Mouse (Mus musculus): ENCODE results near the gene Fam227b. TPM values are rescaled to one million over a fixed set of nuclear protein-coding genes. Genes with fewer than 3 reads are reported as not detected.

Gene Fam227b
- polyA plus RNA-seq, 1 experiment from 2014 or later: not detected

- H3K27me3 ChIP-seq (ENCODE audit: control insufficient read depth, insufficient read depth, low read length): no peaks in the 10 kb centered on the region
- DNase-seq (ENCODE audit: low spot score) (no peak), ATAC-seq (ENCODE audit: insufficient number of reproducible peaks, low FRiP score, low TSS enrichment, low read depth) (no peak)
- no peaks in the 10 kb centered on the region for H3K9me3 ChIP-seq (ENCODE audit: control insufficient read depth, low read length)
- no peak overlapping the region for H3K27ac ChIP-seq (replicated peaks; ENCODE audit: low read depth, low read length)
- no peak overlapping the region for H3K4me2 ChIP-seq (ENCODE audit: low read depth, severe bottlenecking)
- H3K4me3 ChIP-seq (ENCODE audit: low read depth, low read length): no peak overlapping the region
- H3K36me3 ChIP-seq (ENCODE audit: control insufficient read depth, insufficient read depth, low read length): no peaks in the 10 kb centered on the region
- 78% methylated on average over 5 of the region's 5 CpGs for WGBS
- no peak overlapping the region for H3K9ac ChIP-seq (ENCODE audit: low read length)
- no peaks in the 10 kb centered on the region for H3K4me1 ChIP-seq (ENCODE audit: control insufficient read depth, insufficient read depth, low read length)
Measured at GRCm38 (mm10) chr2:126002291-126002690, 149.5 kb downstream of the Fam227b start.

DNA sequence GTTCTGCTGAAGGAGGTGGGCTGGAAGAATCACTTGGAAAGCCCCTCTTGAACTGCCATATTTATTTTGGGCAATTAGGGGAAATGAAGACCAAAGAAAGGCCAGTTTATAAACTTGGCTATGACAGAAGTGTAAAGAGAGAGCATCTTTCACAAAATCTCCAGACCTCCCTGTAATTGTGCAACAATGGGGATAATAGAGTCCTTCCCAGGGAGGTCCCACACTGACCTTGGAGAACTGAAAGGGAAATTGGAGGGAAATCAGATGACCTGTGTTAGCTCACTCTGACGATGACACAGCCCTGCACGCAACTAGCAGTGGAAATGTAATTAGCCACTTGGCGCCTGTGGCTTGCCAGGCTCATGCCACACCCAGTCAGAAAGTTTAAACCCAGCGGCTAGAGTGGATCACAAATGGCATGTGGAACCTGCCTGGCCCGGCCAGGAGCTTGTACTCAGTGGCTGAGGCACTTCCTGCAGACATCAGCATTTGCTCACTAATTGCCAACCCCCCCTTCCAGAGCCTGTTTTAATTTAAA lies 175.9 kb downstream of the Fam227b start:
- 31% methylated on average over 5 of the region's 5 CpGs for WGBS
- Histone ChIP-seq H3K9me3 (ENCODE audit: control insufficient read depth, low read length) (no peaks in the 10 kb centered on the region), H3K9ac (ENCODE audit: low read length) (no peak overlapping the region), H3K27me3 (ENCODE audit: control insufficient read depth, insufficient read depth, low read length) (no peaks in the 10 kb centered on the region), H3K4me1 (ENCODE audit: control insufficient read depth, insufficient read depth, low read length) (0 out of 2 replicates have a peak, but pooled peaks cover 5% of the 10 kb centered on the region), H3K27ac (replicated peaks; ENCODE audit: low read depth, low read length) (no peak overlapping the region), H3K4me3 (ENCODE audit: low read depth, low read length) (no peak overlapping the region), H3K4me2 (ENCODE audit: low read depth, severe bottlenecking) (no peak overlapping the region), H3K36me3 (ENCODE audit: control insufficient read depth, insufficient read depth, low read length) (peaks cover 2% of the 10 kb centered on the region; the same call in 1 of the 2 replicates)
- ATAC-seq (ENCODE audit: insufficient number of reproducible peaks, low FRiP score, low TSS enrichment, low read depth) (0 out of 2 replicates have a peak, but pooled peaks have one; percentile 31), DNase-seq (ENCODE audit: low spot score) (peak; percentile 26)

DNA sequence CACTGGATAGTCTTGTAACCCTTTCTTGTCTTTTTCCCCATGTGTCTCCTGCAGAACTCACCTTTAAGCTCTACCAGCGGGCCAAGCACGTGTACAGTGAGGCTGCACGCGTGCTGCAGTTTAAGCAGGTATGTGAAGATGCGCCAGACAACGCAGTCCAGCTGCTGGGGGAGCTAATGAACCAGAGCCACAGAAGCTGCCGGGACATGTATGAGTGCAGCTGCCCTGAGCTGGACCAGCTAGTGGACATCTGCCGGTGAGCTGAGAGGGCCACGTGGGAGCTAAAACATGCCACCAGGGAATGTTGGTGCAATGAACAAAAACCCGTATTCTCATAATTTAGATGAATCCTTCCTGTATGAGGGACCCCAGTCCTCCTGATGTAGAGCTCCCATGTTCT lies 176.6 kb downstream of the Fam227b start:
- no peaks in the 10 kb centered on the region for H3K27me3 ChIP-seq (ENCODE audit: control insufficient read depth, insufficient read depth, low read length)
- no peak overlapping the region for H3K9ac ChIP-seq (ENCODE audit: low read length)
- no peak overlapping the region for H3K4me3 ChIP-seq (ENCODE audit: low read depth, low read length)
- H3K4me2 ChIP-seq (ENCODE audit: low read depth, severe bottlenecking): no peak overlapping the region
- 0 out of 2 replicates have a peak, but pooled peaks cover 5% of the 10 kb centered on the region for H3K4me1 ChIP-seq (ENCODE audit: control insufficient read depth, insufficient read depth, low read length)
- no peaks in the 10 kb centered on the region for H3K9me3 ChIP-seq (ENCODE audit: control insufficient read depth, low read length)
- H3K27ac ChIP-seq (replicated peaks; ENCODE audit: low read depth, low read length): no peak overlapping the region
- H3K36me3 ChIP-seq (ENCODE audit: control insufficient read depth, insufficient read depth, low read length): peaks cover 2% of the 10 kb centered on the region; the same call in 1 of the 2 replicates
- peak; percentile 20 for DNase-seq (ENCODE audit: low spot score)
- 93% methylated on average over 10 of the region's 10 CpGs for WGBS
- ATAC-seq (ENCODE audit: insufficient number of reproducible peaks, low FRiP score, low TSS enrichment, low read depth): no peak

GRCm38 (mm10) chr2:125973207-125973606 lies 178.6 kb downstream of the Fam227b start:
- Histone ChIP-seq H3K9ac (ENCODE audit: low read length) (no peak overlapping the region), H3K4me2 (ENCODE audit: low read depth, severe bottlenecking) (no peak overlapping the region), H3K4me3 (ENCODE audit: low read depth, low read length) (no peak overlapping the region), H3K27ac (replicated peaks; ENCODE audit: low read depth, low read length) (no peak overlapping the region), H3K27me3 (ENCODE audit: control insufficient read depth, insufficient read depth, low read length) (no peaks in the 10 kb centered on the region), H3K9me3 (ENCODE audit: control insufficient read depth, low read length) (no peaks in the 10 kb centered on the region), H3K4me1 (ENCODE audit: control insufficient read depth, insufficient read depth, low read length) (0 out of 2 replicates have a peak, but pooled peaks cover 5% of the 10 kb centered on the region), H3K36me3 (ENCODE audit: control insufficient read depth, insufficient read depth, low read length) (no peaks in the 10 kb centered on the region)
- 42% methylated on average over 6 of the region's 6 CpGs for WGBS
- DNase-seq (ENCODE audit: low spot score) (peak; percentile 37), ATAC-seq (ENCODE audit: insufficient number of reproducible peaks, low FRiP score, low TSS enrichment, low read depth) (peak; percentile 47; the same call in 1 of the 2 replicates)

GRCm38 (mm10) chr2:125968811-125969210 lies 183.0 kb downstream of the Fam227b start:
- Histone ChIP-seq H3K36me3 (ENCODE audit: control insufficient read depth, insufficient read depth, low read length) (no peaks in the 10 kb centered on the region), H3K9me3 (ENCODE audit: control insufficient read depth, low read length) (no peaks in the 10 kb centered on the region), H3K9ac (ENCODE audit: low read length) (no peak overlapping the region), H3K4me1 (ENCODE audit: control insufficient read depth, insufficient read depth, low read length) (0 out of 2 replicates have a peak, but pooled peaks cover 3% of the 10 kb centered on the region), H3K4me3 (ENCODE audit: low read depth, low read length) (no peak overlapping the region), H3K27me3 (ENCODE audit: control insufficient read depth, insufficient read depth, low read length) (no peaks in the 10 kb centered on the region), H3K4me2 (ENCODE audit: low read depth, severe bottlenecking) (no peak overlapping the region), H3K27ac (replicated peaks; ENCODE audit: low read depth, low read length) (no peak overlapping the region)
- 80% methylated on average over 1 of the region's 1 CpGs for WGBS
- ATAC-seq (ENCODE audit: insufficient number of reproducible peaks, low FRiP score, low TSS enrichment, low read depth): no peak
- DNase-seq (ENCODE audit: low spot score): no peak

GRCm38 (mm10) chr2:125948195-125948594 lies 203.6 kb downstream of the Fam227b start:
- Histone ChIP-seq H3K27me3 (ENCODE audit: control insufficient read depth, insufficient read depth, low read length) (no peaks in the 10 kb centered on the region), H3K4me2 (ENCODE audit: low read depth, severe bottlenecking) (no peak overlapping the region), H3K4me1 (ENCODE audit: control insufficient read depth, insufficient read depth, low read length) (no peaks in the 10 kb centered on the region), H3K4me3 (ENCODE audit: low read depth, low read length) (no peak overlapping the region), H3K9ac (ENCODE audit: low read length) (no peak overlapping the region), H3K9me3 (ENCODE audit: control insufficient read depth, low read length) (no peaks in the 10 kb centered on the region), H3K36me3 (ENCODE audit: control insufficient read depth, insufficient read depth, low read length) (no peaks in the 10 kb centered on the region), H3K27ac (replicated peaks; ENCODE audit: low read depth, low read length) (no peak overlapping the region)
- no peak for ATAC-seq (ENCODE audit: insufficient number of reproducible peaks, low FRiP score, low TSS enrichment, low read depth)
- 95% methylated on average over 2 of the region's 2 CpGs for WGBS
- DNase-seq (ENCODE audit: low spot score): no peak

- WGBS: 76% methylated on average over 1 of the region's 1 CpGs
- no peak for ATAC-seq (ENCODE audit: insufficient number of reproducible peaks, low FRiP score, low TSS enrichment, low read depth)
- no peak overlapping the region for H3K4me2 ChIP-seq (ENCODE audit: low read depth, severe bottlenecking)
Measured at GRCm38 (mm10) chr2:125943301-125943700, 208.5 kb downstream of the Fam227b start.

DNA sequence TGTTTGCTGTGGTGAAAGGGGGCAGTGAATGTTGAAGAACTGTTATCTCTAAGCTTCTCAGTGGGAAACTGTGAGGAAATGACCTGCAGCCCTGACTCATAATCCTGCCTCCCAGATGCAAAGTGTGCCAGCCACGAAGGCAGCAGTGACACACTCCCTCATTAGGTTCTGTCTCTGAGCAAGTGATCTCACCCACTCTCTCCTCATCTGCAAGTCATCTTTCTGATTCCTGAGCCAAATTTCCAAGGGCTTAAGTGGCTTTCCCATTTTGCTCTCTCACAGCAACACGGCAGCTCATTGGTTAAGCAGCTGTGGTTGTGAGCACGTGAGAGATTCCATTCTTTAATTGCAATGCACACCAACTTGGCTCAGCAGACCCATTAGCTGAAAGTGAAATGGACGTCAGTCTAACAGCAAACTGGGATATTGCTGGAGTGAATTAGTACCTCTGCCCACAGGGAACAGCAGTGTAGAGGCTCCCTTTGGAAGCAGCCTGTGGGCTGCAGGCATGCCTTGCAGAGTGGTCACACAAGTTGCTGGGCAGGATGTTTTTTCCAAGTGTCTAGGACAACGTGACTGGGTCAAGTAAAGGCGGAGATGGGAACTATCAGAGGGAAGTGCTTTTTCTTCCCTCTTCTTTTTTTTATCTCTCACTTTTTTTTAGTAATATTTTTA lies 210.6 kb downstream of the Fam227b start:
- H3K4me2 ChIP-seq (ENCODE audit: low read depth, severe bottlenecking): no peak overlapping the region
- no peaks in the 10 kb centered on the region for H3K4me1 ChIP-seq (ENCODE audit: control insufficient read depth, insufficient read depth, low read length)
- no peak overlapping the region for H3K9ac ChIP-seq (ENCODE audit: low read length)
- 68% methylated on average over 6 of the region's 6 CpGs for WGBS
- no peak for ATAC-seq (ENCODE audit: insufficient number of reproducible peaks, low FRiP score, low TSS enrichment, low read depth)
- H3K27me3 ChIP-seq (ENCODE audit: control insufficient read depth, insufficient read depth, low read length): no peaks in the 10 kb centered on the region
- H3K36me3 ChIP-seq (ENCODE audit: control insufficient read depth, insufficient read depth, low read length): no peaks in the 10 kb centered on the region
- no peaks in the 10 kb centered on the region for H3K9me3 ChIP-seq (ENCODE audit: control insufficient read depth, low read length)
- H3K4me3 ChIP-seq (ENCODE audit: low read depth, low read length): no peak overlapping the region
- no peak for DNase-seq (ENCODE audit: low spot score)
- no peak overlapping the region for H3K27ac ChIP-seq (replicated peaks; ENCODE audit: low read depth, low read length)

More at GRCm38 (mm10) chr2:125943301-125943700, 208.5 kb downstream of the Fam227b start:
- no peaks in the 10 kb centered on the region for H3K4me1 ChIP-seq (ENCODE audit: control insufficient read depth, insufficient read depth, low read length)
- no peak overlapping the region for H3K27ac ChIP-seq (replicated peaks; ENCODE audit: low read depth, low read length)
- DNase-seq (ENCODE audit: low spot score): no peak
- no peaks in the 10 kb centered on the region for H3K36me3 ChIP-seq (ENCODE audit: control insufficient read depth, insufficient read depth, low read length)
- H3K9me3 ChIP-seq (ENCODE audit: control insufficient read depth, low read length): no peaks in the 10 kb centered on the region
- no peak overlapping the region for H3K9ac ChIP-seq (ENCODE audit: low read length)
- no peak overlapping the region for H3K4me3 ChIP-seq (ENCODE audit: low read depth, low read length)
- no peaks in the 10 kb centered on the region for H3K27me3 ChIP-seq (ENCODE audit: control insufficient read depth, insufficient read depth, low read length)

All from limb, embryonic 11.5 days (tissue).